In genomic region chr7:24987941-24988340, GRCm38 (mm10) we compare ENCODE assay signal across 30 mouse cellular contexts. TPM values are rescaled to one million over a fixed set of nuclear protein-coding genes. Genes with fewer than 3 reads are reported as not detected.
A peak's percentile ranks its signal among the peaks of the same experiment; 100 is the strongest.
DNase-seq lines count a peak whose midpoint lies in the region; ATAC-seq and TF ChIP-seq lines count a peak whose summit lies in the region.
"Had no signal": no experiment of that assay in that cellular context is flagged by ENCODE, and none has a peak within 500 bp of the region (broad histone marks: within the 10 kb centered on the region; RNA-seq: fewer than 3 reads in every experiment).

No protein-coding gene starts in this region.

- H3K4me3 ChIP-seq in kidney, embryonic 15.5 days (replicated peaks): no peak overlapping the region
- no peak overlapping the region for H3K4me3 ChIP-seq in midbrain, postnatal 0 days (ENCODE audit: low read depth, low read length)
- H3K4me3 ChIP-seq: forebrain, embryonic 10.5 days; forebrain, embryonic 13.5 days; gastrocnemius, adult 2 months; heart, embryonic 12.5 days; heart, embryonic 15.5 days; hindbrain, embryonic 10.5 days; hindbrain, embryonic 13.5 days had no signal

- H3K27me3 ChIP-seq in kidney, embryonic 15.5 days: no peaks in the 10 kb centered on the region
- H3K27me3 ChIP-seq in midbrain, postnatal 0 days (ENCODE audit: insufficient read depth, low read length): no peaks in the 10 kb centered on the region
- H3K27me3 ChIP-seq: forebrain, embryonic 13.5 days; hindbrain, embryonic 13.5 days had no signal

- no peaks in the 10 kb centered on the region for H3K36me3 ChIP-seq in kidney, embryonic 15.5 days
- H3K36me3 ChIP-seq in midbrain, postnatal 0 days (ENCODE audit: insufficient read depth, low read length): peaks cover 72% of the 10 kb centered on the region
- H3K36me3 ChIP-seq: forebrain, embryonic 10.5 days; G1E; heart, embryonic 12.5 days; heart, embryonic 15.5 days had no signal

- H3K9ac ChIP-seq in kidney, embryonic 15.5 days: no peak overlapping the region
- H3K9ac ChIP-seq in midbrain, postnatal 0 days (replicated peaks; ENCODE audit: low read length, poor library complexity, severe bottlenecking): no peak overlapping the region
- H3K9ac ChIP-seq: forebrain, embryonic 13.5 days; heart, embryonic 12.5 days; heart, embryonic 15.5 days; hindbrain, embryonic 13.5 days had no signal

- DNase-seq in 3134 (ENCODE audit: extremely low read depth, insufficient read length, low spot score): peak; percentile 64
- peak; percentile 63 for DNase-seq in 416B (ENCODE audit: low read depth)
- peak; percentile 83 for DNase-seq in adrenal gland, adult 2 months
- DNase-seq in adrenal gland, postnatal 14 days: peak; percentile 81
- no peak for DNase-seq in kidney, postnatal 25 days
- no peak for DNase-seq in midbrain, postnatal 0 days (ENCODE audit: low spot score)
- no peak for DNase-seq in thymus, postnatal 14 days
- DNase-seq: B cell, adult 2 months; cerebellum, adult 18-20 months; cerebellum, adult 9-10 months; cerebellum, postnatal 14 days; gastrocnemius, adult 2 months; gastrocnemius, postnatal 14 days; heart, adult 18-20 months; heart, postnatal 10 days; heart, postnatal 36 days had no signal

- TF ChIP-seq CTCF in midbrain, postnatal 0 days (IDR thresholded peaks at IDR 0.05): no peak

- H3K9me3 ChIP-seq in kidney, embryonic 15.5 days (replicated peaks): no peaks in the 10 kb centered on the region
- no peaks in the 10 kb centered on the region for H3K9me3 ChIP-seq in midbrain, postnatal 0 days (ENCODE audit: low read length)
- H3K9me3 ChIP-seq: forebrain, embryonic 13.5 days; G1E; heart, embryonic 12.5 days; heart, embryonic 15.5 days; hindbrain, embryonic 10.5 days; hindbrain, embryonic 13.5 days had no signal

- H3K4me1 ChIP-seq in kidney, embryonic 15.5 days: no peaks in the 10 kb centered on the region
- no peaks in the 10 kb centered on the region for H3K4me1 ChIP-seq in midbrain, postnatal 0 days (ENCODE audit: insufficient read depth, low read length)
- H3K4me1 ChIP-seq: forebrain, embryonic 13.5 days; heart, embryonic 12.5 days; heart, embryonic 15.5 days; hindbrain, embryonic 10.5 days; hindbrain, embryonic 13.5 days had no signal

- no peak overlapping the region for H3K4me2 ChIP-seq in kidney, embryonic 15.5 days
- no peak overlapping the region for H3K4me2 ChIP-seq in midbrain, postnatal 0 days (ENCODE audit: low read depth, low read length, poor library complexity, severe bottlenecking)
- H3K4me2 ChIP-seq: forebrain, embryonic 13.5 days; heart, embryonic 12.5 days; heart, embryonic 15.5 days; hindbrain, embryonic 13.5 days had no signal

- no peak overlapping the region for H3K27ac ChIP-seq in kidney, embryonic 15.5 days
- H3K27ac ChIP-seq in midbrain, postnatal 0 days (ENCODE audit: low read depth, low read length): no peak overlapping the region
- H3K27ac ChIP-seq: forebrain, embryonic 10.5 days; forebrain, embryonic 13.5 days; gastrocnemius, adult 2 months; heart, embryonic 15.5 days; hindbrain, embryonic 10.5 days; hindbrain, embryonic 13.5 days had no signal

- 83% methylated on average over 14 of the region's 14 CpGs for WGBS in kidney, embryonic 15.5 days
- 87% methylated on average over 14 of the region's 14 CpGs for WGBS in midbrain, postnatal 0 days

- no peak for ATAC-seq in kidney, embryonic 15.5 days (replicated peaks; ENCODE audit: low FRiP score)
- no peak for ATAC-seq in midbrain, postnatal 0 days (ENCODE audit: low FRiP score)
- ATAC-seq: forebrain, embryonic 13.5 days; forebrain, embryonic 16.5 days; intestine, postnatal 0 days had no signal

RNA-seq across cellular contexts. Expression of gene Rabac1, which starts 15.4 kb away (rescaled TPM):
- 100 to 1,000 TPM; 251 to 383 TPM for total RNA-seq in adrenal gland, adult 2 months (2021)
- polyA plus RNA-seq in adrenal gland, adult 2 months (2012; rRNA removed): 735 and 788 TPM in 2 replicates
- total RNA-seq in adrenal gland, postnatal 14 days (2021): 212 and 238 TPM in 2 replicates
- polyA plus RNA-seq in kidney, embryonic 15.5 days (2015; fragmentation: Nextera tagmentation; extraction: Ambion mirVana): 143 and 153 TPM in 2 replicates
- 516 and 704 TPM in 2 replicates for total RNA-seq in midbrain, postnatal 0 days (2014; rRNA removed)
- 466 and 515 TPM in 2 replicates for polyA plus RNA-seq in midbrain, postnatal 0 days (2015; fragmentation: Nextera tagmentation; extraction: Ambion mirVana)

RNA-seq across cellular contexts. Expression of gene Atp1a3, which starts 17.8 kb away (rescaled TPM):
- total RNA-seq in adrenal gland, adult 2 months (2021): 100 to 1,000 TPM in 1 of 2 experiments, 10 to 100 TPM in 1; 59.1 to 147 TPM
- polyA plus RNA-seq in adrenal gland, adult 2 months (2012; rRNA removed): 115 and 153 TPM in 2 replicates
- total RNA-seq in adrenal gland, postnatal 14 days (2021): 35.6 and 39.8 TPM in 2 replicates
- polyA plus RNA-seq in kidney, embryonic 15.5 days (2015; fragmentation: Nextera tagmentation; extraction: Ambion mirVana): 0.68 and 2.1 TPM in 2 replicates
- total RNA-seq in midbrain, postnatal 0 days (2014; rRNA removed): 493 and 502 TPM in 2 replicates
- 727 and 786 TPM in 2 replicates for polyA plus RNA-seq in midbrain, postnatal 0 days (2015; fragmentation: Nextera tagmentation; extraction: Ambion mirVana)
- total RNA-seq: gastrocnemius, adult 2 months had no signal

RNA-seq across cellular contexts. Expression of gene Gm4881, which starts 43.6 kb away (rescaled TPM):
- total RNA-seq in adrenal gland, adult 2 months (2021): not detected
- not detected in 2 replicates for polyA plus RNA-seq in adrenal gland, adult 2 months (2012; rRNA removed)
- not detected in 2 replicates for total RNA-seq in adrenal gland, postnatal 14 days (2021)
- polyA plus RNA-seq in kidney, embryonic 15.5 days (2015; fragmentation: Nextera tagmentation; extraction: Ambion mirVana): not detected in 2 replicates
- total RNA-seq in midbrain, postnatal 0 days (2014; rRNA removed): 6.4 and 9.0 TPM in 2 replicates
- polyA plus RNA-seq in midbrain, postnatal 0 days (2015; fragmentation: Nextera tagmentation; extraction: Ambion mirVana): 3.8 and 4.2 TPM in 2 replicates
- total RNA-seq: CH12.LX; G1E; gastrocnemius, adult 2 months; gastrocnemius, postnatal 14 days; heart, adult 18-20 months; heart, postnatal 10 days; heart, postnatal 36 days had no signal
- polyA plus RNA-seq: embryonic facial prominence, embryonic 14.5 days; forebrain, embryonic 10.5 days; G1E; gonadal fat pad, adult 2 months; heart, embryonic 12.5 days; heart, embryonic 15.5 days; intestine, embryonic 14.5 days; intestine, postnatal 0 days had no signal

Comparison
In these comparisons a context has a peak if more than half of its experiments do, and no peak if none do; other contexts are left out.
1. DNase-seq: peak in 3134 (single experiment), 416B (single experiment), adrenal gland, adult 2 months (single experiment) and adrenal gland, postnatal 14 days (single experiment); none in kidney, postnatal 25 days (0 of 2), midbrain, postnatal 0 days (single experiment) and thymus, postnatal 14 days (single experiment).